Mouse (Mus musculus) MEL (cell line): ENCODE data around the gene 1700001P01Rik. TPM values are rescaled to one million over a fixed set of nuclear protein-coding genes. Genes with fewer than 3 reads are reported as not detected.

ENCODE experiments used
- DNase-seq: peaks from one replicate; pipeline ENCODE4 v3.0.0; 2011; ENCODE audit warnings: low read depth, low spot score
- H3K27ac ChIP-seq: 2 replicates; pipeline ENCODE4 v1.5.1; 2012; ENCODE audit warnings: low read depth, mild to moderate bottlenecking, control low read depth, low read length, moderate library complexity; ENCODE audit not compliant: control insufficient read depth
- H3K27me3 ChIP-seq, 2 experiments: fragments of 150-350 bp in 1 of 2; sonication (generic) in 1 of 2; 2 replicates each; pipeline ENCODE4 v1.6.1; 2012; ENCODE audit warnings: low read length in 2 of 2, mild to moderate bottlenecking in 2 of 2, improper control_type of control experiment in 1 of 2, moderate library complexity in 1 of 2; ENCODE audit not compliant: insufficient read depth in 2 of 2, control insufficient read depth in 1 of 2
- H3K36me3 ChIP-seq, 2 experiments: 2 replicates each; pipeline ENCODE4 v1.6.1; 2012 to 2014; ENCODE audit warnings: low read length in 2 of 2, improper control_type of control experiment in 1 of 2, inconsistent platforms in 1 of 2, mild to moderate bottlenecking in 1 of 2; ENCODE audit not compliant: insufficient read depth in 2 of 2, control insufficient read depth in 1 of 2
- H3K4me1 ChIP-seq, 2 experiments: fragments of 150-350 bp in 1 of 2; sonication (generic) in 1 of 2; 2 replicates each; pipeline ENCODE4 v1.6.1; 2012; ENCODE audit warnings: low read length in 2 of 2, improper control_type of control experiment in 1 of 2, mild to moderate bottlenecking in 1 of 2; ENCODE audit not compliant: insufficient read depth in 2 of 2, control insufficient read depth in 1 of 2
- H3K4me3 ChIP-seq, 2 experiments: fragments of 150-350 bp in 1 of 2; sonication (generic) in 1 of 2; 2 replicates each; pipeline ENCODE4 v1.5.1; 2012; ENCODE audit warnings: low read depth in 2 of 2, low read length in 2 of 2, mild to moderate bottlenecking in 2 of 2, moderate library complexity in 2 of 2, control low read depth in 1 of 2, improper control_type of control experiment in 1 of 2; ENCODE audit not compliant: control insufficient read depth in 1 of 2, insufficient read depth in 1 of 2
- H3K79me2 ChIP-seq: 2 replicates; pipeline ENCODE4 v1.6.1; 2012; ENCODE audit warnings: mild to moderate bottlenecking, low read length, moderate library complexity; ENCODE audit not compliant: control insufficient read depth, poor library complexity, insufficient read depth
- H3K9ac ChIP-seq: 2 replicates; pipeline ENCODE4 v1.6.1; 2012; ENCODE audit warnings: low read depth, mild to moderate bottlenecking, control low read depth, low read length, moderate library complexity; ENCODE audit not compliant: control insufficient read depth, poor library complexity, severe bottlenecking
- H3K9me3 ChIP-seq: fragments of 150-350 bp; sonication (generic); replicated peaks from 2 replicates; pipeline ENCODE4 v1.6.1; 2012; ENCODE audit warnings: mild to moderate bottlenecking, low read length, improper control_type of control experiment, moderate library complexity; ENCODE audit not compliant: insufficient read depth
- CHD2 ChIP-seq: IDR thresholded peaks from 2 replicates; pipeline ENCODE4 v1.6.1; 2011; ENCODE audit warnings: low read length, improper control_type of control experiment
- E2F4 ChIP-seq: IDR thresholded peaks from 2 replicates; pipeline ENCODE4 v1.6.1; 2011; ENCODE audit warnings: low read depth, low read length, improper control_type of control experiment, borderline replicate concordance
- ETS1 ChIP-seq: IDR thresholded peaks from 2 replicates; pipeline ENCODE4 v1.6.1; 2012; ENCODE audit warnings: low read depth, mild to moderate bottlenecking, inconsistent platforms, low read length, improper control_type of control experiment, moderate library complexity
- GATA1 ChIP-seq: IDR thresholded peaks from 2 replicates; pipeline ENCODE4 v1.6.1; 2011; ENCODE audit warnings: low read depth, low read length, improper control_type of control experiment
- HCFC1 ChIP-seq: IDR thresholded peaks from 2 replicates; pipeline ENCODE4 v1.6.1; 2012; ENCODE audit warnings: low read depth, mild to moderate bottlenecking, inconsistent platforms, low read length, improper control_type of control experiment, moderate library complexity
- JUND ChIP-seq: IDR thresholded peaks from 2 replicates; pipeline ENCODE4 v1.6.1; 2011; ENCODE audit warnings: low read depth, mild to moderate bottlenecking, improper control_type of control experiment, low read length
- MAFK ChIP-seq: IDR thresholded peaks from 2 replicates; pipeline ENCODE4 v1.6.1; 2011; ENCODE audit warnings: low read depth, mild to moderate bottlenecking, low read length, improper control_type of control experiment, borderline replicate concordance
- MAX ChIP-seq: IDR thresholded peaks from 2 replicates; pipeline ENCODE4 v1.6.1; 2011; ENCODE audit warnings: low read length, improper control_type of control experiment
- MYB ChIP-seq: IDR thresholded peaks from 2 replicates; pipeline ENCODE4 v1.6.1; 2011; ENCODE audit warnings: mild to moderate bottlenecking, low read depth, low read length, improper control_type of control experiment
- NELFE ChIP-seq: IDR thresholded peaks from 2 replicates; pipeline ENCODE4 v1.6.1; 2011; ENCODE audit warnings: low read depth, low read length, improper control_type of control experiment
- NRF1 ChIP-seq: IDR thresholded peaks from 2 replicates; pipeline ENCODE4 v1.6.1; 2014; ENCODE audit warnings: low read depth, mild to moderate bottlenecking, inconsistent platforms, low read length, improper control_type of control experiment, moderate library complexity; ENCODE audit not compliant: poor library complexity, insufficient read depth, severe bottlenecking
- POLR2A ChIP-seq, 2 experiments: IDR thresholded peaks; 2 replicates each; pipeline ENCODE4 v1.6.1; 2011 to 2012; ENCODE audit warnings: low read length in 2 of 2, mild to moderate bottlenecking in 2 of 2, control low read depth in 1 of 2, improper control_type of control experiment in 1 of 2, low read depth in 1 of 2, moderate library complexity in 1 of 2; ENCODE audit not compliant: control insufficient read depth in 1 of 2, insufficient read depth in 1 of 2, poor library complexity in 1 of 2
- POLR2AphosphoS5 ChIP-seq: IDR thresholded peaks from 2 replicates; pipeline ENCODE4 v1.6.1; 2012; ENCODE audit warnings: low read depth, borderline replicate concordance, mild to moderate bottlenecking, inconsistent platforms, low read length, moderate library complexity, mixed read lengths
- RAD21 ChIP-seq: IDR thresholded peaks from 2 replicates; pipeline ENCODE4 v1.6.1; 2011; ENCODE audit warnings: mild to moderate bottlenecking, low read depth, low read length, improper control_type of control experiment
- RCOR1 ChIP-seq: IDR thresholded peaks from 2 replicates; pipeline ENCODE4 v1.6.1; 2012; ENCODE audit warnings: low read depth, mild to moderate bottlenecking, inconsistent platforms, low read length, improper control_type of control experiment
- SIN3A ChIP-seq: IDR thresholded peaks from 2 replicates; pipeline ENCODE4 v1.6.1; 2012; ENCODE audit warnings: low read length, improper control_type of control experiment, inconsistent platforms
- SMC3 ChIP-seq: IDR thresholded peaks from 2 replicates; pipeline ENCODE4 v1.6.1; 2011; ENCODE audit warnings: low read depth, low read length, improper control_type of control experiment
- TBP ChIP-seq: IDR thresholded peaks from 2 replicates; pipeline ENCODE4 v1.8.0; 2011; ENCODE audit warnings: low read depth, low read length, improper control_type of control experiment
- UBTF ChIP-seq: IDR thresholded peaks from 2 replicates; pipeline ENCODE4 v1.6.1; 2012; ENCODE audit warnings: low read depth, mild to moderate bottlenecking, inconsistent platforms, low read length, improper control_type of control experiment, moderate library complexity, borderline replicate concordance; ENCODE audit not compliant: insufficient read depth
- ZC3H11A ChIP-seq: IDR thresholded peaks from 2 replicates; pipeline ENCODE4 v1.6.1; 2012; ENCODE audit warnings: low read depth, mild to moderate bottlenecking, inconsistent platforms, low read length, improper control_type of control experiment
- ZNF384 ChIP-seq: IDR thresholded peaks from 2 replicates; pipeline ENCODE4 v1.6.1; 2012; ENCODE audit warnings: low read depth, mild to moderate bottlenecking, inconsistent platforms, low read length, improper control_type of control experiment
- polyA plus RNA-seq, 2 experiments: library from polyadenylated mRNA; stranded (reverse) in 1 of 2; unstranded in 1 of 2; fragments of >175 nt in 1 of 2; fragments of >200 nt in 1 of 2; gene quantifications; 2 replicates each; pipeline versions ENCODE4 v1.2.1 to v1.2.4; 2012; ENCODE audit warnings: low replicate concordance in 2 of 2, low read depth in 1 of 2; ENCODE audit not compliant: insufficient read length in 2 of 2, insufficient read depth in 1 of 2, missing spikeins in 1 of 2
- total RNA-seq: library from RNA; depleted of rRNA; stranded (reverse); fragments of 300-350 nt; gene quantifications from 2 replicates; pipeline ENCODE4 v1.2.3, GENCODE M21; 2012

Gene 1700001P01Rik
- total and polyA plus RNA-seq, 3 experiments: 0.43 to 0.69 TPM; not detected in 1

DNA sequence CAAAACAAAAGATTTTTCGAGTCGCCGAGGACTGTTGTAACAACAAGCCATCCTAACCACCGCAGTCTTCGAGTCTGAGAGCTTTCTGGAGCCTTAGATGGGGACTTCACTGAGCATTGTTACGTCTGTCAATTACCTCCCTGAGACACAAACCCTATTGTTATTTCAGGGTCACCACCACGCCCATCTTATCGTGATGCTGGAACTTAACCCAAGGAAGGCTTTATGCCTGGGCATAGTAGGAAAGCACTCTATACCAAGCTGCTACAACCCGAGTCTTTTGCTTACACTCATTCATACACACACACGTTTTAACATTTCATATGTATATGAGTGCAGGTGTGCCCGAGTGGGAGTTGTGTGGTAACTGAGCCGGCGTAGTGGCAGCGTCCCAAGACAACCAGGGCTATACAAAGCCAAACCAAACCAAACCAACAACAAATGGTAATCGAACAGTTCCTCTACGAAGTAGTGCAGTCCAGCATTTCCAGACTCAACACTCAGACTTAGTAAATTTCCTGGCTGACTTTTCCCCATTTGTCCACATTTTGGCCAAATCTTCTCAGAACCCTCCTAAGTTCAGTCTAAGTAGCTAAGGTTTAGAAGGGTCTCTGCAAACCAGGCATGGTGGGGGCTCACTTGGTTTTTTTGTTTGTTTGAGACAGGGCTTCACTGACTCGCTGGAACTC is at the start of gene 1700001P01Rik (continued):
- no peak for TF ChIP-seq MYB
- TF ChIP-seq ZC3H11A: no peak
- no peak for TF ChIP-seq RCOR1
- no peak for TF ChIP-seq RAD21

DNA sequence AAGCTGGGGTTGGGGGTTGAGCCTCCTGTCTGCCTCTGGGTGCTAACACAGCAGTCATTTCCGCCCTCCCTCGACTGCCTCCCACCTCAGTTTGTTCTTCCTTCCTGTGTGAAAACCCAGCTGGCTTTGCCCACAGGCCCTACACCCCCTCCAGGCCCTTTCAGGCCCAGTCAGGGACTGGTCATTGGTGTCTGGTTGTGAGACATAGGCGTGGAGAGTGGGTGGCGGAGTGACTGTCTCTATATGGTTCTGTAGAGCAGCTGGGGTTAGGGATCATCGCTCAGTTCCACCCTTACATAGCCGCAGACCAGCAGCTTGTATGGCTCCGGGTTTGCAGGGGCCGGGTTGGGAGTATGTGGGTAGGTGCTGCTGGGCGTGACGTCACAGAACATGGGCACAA is 49.6 kb upstream of the 1700001P01Rik start:
- peaks cover 11 to 19% of the 10 kb centered on the region in 2 experiments for H3K4me1 ChIP-seq
- peaks cover 1 to 4% of the 10 kb centered on the region in 2 experiments for H3K36me3 ChIP-seq

DNA sequence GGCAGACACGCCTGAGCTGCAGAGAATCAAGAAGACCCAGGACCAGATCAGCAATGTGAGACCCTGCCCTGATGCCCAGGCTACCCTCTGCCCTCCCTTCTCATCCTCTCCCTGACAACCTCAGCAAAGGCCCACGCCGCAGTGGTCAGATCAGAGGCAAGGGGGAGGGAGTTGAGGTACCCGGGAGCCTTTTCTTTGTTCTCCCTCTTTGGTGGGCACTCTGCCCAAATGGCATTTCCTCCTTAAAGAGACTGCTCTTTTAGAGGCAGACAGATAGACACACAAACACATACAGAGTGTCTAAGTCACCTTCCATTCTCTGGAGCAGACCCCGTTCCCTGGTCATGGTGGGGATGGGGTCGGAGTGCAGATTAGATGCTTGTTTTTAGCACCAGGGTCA is 49.2 kb upstream of the 1700001P01Rik start:
- no peak overlapping the region for H3K9ac ChIP-seq
- no peaks in the 10 kb centered on the region for H3K9me3 ChIP-seq
- no peaks in the 10 kb centered on the region for H3K27me3 ChIP-seq
- no peak overlapping the region for H3K4me3 ChIP-seq
- H3K4me1 ChIP-seq: peaks cover 11 to 19% of the 10 kb centered on the region in 2 experiments
- DNase-seq: no peak
- H3K36me3 ChIP-seq: peaks cover 1 to 4% of the 10 kb centered on the region in 2 experiments
- TF ChIP-seq ETS1 (no peak), UBTF (no peak), CHD2 (no peak), E2F4 (no peak), SMC3 (no peak), MAFK (no peak), TBP (no peak), POLR2A (IDR thresholded peaks at IDR 0.05; ENCODE audit: control insufficient read depth in 1 of 2, insufficient read depth in 1 of 2, low read depth in 1 of 2, low read length in 2 of 2, poor library complexity in 1 of 2) (no peak), JUND (no peak), NELFE (no peak), HCFC1 (no peak)
- no peaks in the 10 kb centered on the region for H3K79me2 ChIP-seq
- no peak overlapping the region for H3K27ac ChIP-seq

More for the DNA sequence above, 49.6 kb upstream of the 1700001P01Rik start:
- H3K4me3 ChIP-seq: no peak overlapping the region
- no peaks in the 10 kb centered on the region for H3K9me3 ChIP-seq
- TF ChIP-seq HCFC1 (no peak), GATA1 (no peak), NELFE (no peak), MAFK (no peak), MAX (no peak), ZNF384 (no peak), ETS1 (no peak), POLR2A (IDR thresholded peaks at IDR 0.05; ENCODE audit: control insufficient read depth in 1 of 2, insufficient read depth in 1 of 2, low read depth in 1 of 2, low read length in 2 of 2, poor library complexity in 1 of 2) (no peak), POLR2AphosphoS5 (no peak), TBP (no peak), NRF1 (no peak), MYB (no peak), SIN3A (no peak), E2F4 (no peak), CHD2 (no peak), UBTF (no peak)
- no peak for DNase-seq
- no peaks in the 10 kb centered on the region for H3K27me3 ChIP-seq
- no peaks in the 10 kb centered on the region for H3K79me2 ChIP-seq
- H3K9ac ChIP-seq: no peak overlapping the region
- H3K27ac ChIP-seq: no peak overlapping the region
